Mouse (Mus musculus) c-Kit-positive CD71-positive TER-119-positive erythroid progenitor cells, embryonic 14.5 days (primary cell): ENCODE results near the gene Samd4.
"Not testable (repeated sequence)": the region's sequence is repeated elsewhere in the genome, so short reads cannot be mapped to it uniquely, and the experiment has no call there.

Experiments used
- DNase-seq: peaks from one replicate; pipeline ENCODE4 v3.0.0-alpha.2; 2013; ENCODE audit warnings: low spot score

Samd4 gene

DNA sequence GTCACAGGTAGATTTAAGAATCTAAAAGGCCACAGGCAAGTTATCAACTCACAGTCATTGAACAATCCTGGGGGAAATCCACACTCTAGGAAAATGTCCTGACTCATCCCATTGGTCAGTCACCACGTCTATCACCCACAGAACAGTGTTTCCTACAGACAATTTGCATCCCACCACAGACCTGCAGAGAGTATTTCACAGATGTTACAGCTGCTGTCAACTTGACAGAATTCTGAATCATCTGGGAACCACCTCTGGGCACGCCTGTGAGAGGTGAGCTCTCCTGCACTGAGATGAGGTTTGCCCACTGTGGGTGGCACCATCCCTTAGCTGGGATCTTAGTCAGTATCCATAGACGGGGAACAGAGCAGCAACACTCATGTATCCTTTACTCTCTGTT, 224.8 kb downstream of the Samd4 start:
- no peak for DNase-seq

DNA sequence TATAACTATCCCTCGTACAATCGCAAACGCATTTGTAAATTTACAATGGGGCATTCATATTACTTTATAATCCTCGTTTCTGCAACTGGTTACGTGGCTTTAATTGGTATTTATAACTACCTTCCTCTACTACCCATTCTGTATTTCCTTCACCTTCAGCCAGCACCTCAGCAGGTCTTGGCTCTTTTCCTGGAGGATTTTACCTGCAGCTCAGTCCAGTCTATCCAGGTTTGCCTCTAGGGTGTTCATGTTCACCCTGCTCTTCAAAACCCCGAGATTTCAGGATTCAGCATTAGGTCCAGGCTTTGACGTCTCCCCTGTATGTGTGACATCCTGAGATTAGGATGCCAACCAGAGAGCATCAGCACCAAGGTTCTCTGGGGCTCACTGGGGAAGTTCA, 227.7 kb downstream of the Samd4 start:
- not testable (repeated sequence) for DNase-seq

DNA sequence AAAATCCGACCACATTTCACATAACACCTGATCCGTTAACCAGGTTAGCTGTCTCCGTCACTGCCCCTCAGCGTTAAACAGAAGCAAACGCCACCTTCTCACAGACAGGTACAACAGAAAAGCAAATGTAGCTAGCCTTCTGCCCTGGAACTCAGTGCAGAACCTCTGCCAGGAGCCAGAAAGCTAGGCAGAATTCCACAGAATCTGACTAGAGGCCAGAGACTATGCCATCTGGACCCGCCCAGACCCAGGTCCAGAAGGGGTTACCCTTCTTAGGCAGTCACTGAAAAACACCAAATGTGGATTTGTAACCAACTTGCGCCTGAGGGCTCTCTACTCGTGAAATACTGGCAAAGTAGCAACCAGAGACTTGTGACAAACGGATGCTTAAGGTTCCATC, 228.7 kb downstream of the Samd4 start:
- DNase-seq: no peak

DNA sequence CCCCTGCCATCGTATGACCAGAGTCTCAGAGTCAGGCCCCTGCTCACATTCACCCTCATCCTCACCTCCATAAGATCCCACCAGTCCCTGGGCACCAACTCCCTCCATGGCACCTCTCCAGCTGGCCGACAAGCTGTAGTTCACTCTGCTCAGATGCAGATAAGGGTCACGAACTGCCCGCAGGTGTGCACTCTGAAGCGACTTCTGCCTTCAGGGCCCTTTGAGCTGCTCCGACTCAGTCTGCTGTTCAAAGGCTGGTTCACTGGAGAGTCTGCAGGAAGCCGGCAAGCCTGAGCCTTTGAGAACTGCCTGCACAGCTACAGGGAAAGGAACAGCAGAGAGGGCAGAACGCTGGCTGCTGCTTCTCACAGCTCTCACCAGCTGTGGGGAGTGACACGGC, 232.5 kb downstream of the Samd4 start:
- DNase-seq: no peak

DNA sequence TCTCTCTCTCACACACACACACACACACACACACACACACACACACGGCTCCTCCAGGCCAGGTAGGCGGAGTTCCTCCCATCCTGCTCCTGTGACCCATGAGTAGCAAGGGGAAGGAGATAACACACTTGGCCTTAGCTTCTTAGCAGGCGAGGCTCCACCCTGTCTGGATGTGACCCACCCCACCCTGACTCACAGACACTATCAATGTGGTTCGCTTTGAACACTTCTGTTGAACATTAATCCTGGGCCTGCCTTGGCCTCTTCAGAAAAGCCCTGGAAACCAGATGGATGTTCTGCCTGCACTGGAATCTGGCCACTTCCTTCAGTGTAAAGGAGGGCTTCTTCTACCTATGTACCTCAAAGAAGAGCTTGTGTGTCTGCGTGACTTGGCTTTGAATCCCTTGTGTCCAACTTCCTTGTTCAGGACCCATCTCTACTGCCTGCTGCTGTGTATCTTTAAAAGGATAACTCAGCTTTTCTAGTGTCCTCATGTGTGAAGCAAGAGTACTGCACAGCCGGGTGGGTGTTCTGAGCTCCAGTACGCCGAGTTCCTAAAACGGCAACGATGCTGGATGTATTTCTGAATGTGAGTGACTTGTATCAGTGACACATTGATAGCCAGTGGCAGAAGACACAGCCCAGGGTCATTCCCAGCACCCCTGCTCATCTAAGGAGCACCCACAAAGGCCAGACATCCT, 233.6 kb downstream of the Samd4 start:
- DNase-seq: peak; percentile 56

DNA sequence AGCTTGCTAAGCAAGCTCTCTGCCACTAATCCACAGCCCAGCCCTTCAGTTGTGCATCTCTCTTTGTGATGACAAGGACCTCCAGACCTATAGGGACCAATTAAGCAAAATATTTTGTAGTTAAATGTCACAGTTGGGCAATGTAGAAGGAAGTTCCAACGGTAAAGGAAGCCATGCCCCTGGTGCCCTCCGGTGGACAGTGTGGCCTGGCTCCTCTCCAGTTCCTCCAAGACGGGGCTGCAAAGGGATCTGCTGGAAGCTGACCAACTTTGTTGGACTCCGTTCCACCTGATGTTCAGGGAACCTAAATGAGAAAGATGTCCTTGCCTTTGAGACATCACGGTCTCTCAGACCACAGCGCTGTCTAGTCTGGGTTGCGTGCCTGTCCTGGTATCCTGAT, 234.9 kb downstream of the Samd4 start:
- DNase-seq: no peak

DNA sequence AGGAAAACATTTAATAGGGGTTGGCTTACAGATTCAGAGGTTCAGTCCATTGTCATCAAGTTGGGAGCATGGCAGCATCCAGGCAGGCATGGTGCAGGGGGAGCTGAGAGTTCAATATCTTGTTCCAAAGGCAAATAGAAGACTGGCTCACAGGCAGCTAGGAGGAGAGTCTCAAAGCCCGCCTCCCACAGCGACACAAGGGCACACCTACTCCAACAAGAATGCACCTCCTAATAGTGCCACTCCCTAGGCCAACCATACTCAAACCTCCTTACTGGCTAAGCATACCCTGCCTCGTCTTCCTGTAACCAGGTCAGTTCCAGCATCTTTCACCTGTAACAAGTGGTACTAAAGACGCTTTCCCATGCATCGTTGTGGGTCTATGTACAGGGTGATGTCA, 245.3 kb downstream of the Samd4 start:
- DNase-seq: no peak

DNA sequence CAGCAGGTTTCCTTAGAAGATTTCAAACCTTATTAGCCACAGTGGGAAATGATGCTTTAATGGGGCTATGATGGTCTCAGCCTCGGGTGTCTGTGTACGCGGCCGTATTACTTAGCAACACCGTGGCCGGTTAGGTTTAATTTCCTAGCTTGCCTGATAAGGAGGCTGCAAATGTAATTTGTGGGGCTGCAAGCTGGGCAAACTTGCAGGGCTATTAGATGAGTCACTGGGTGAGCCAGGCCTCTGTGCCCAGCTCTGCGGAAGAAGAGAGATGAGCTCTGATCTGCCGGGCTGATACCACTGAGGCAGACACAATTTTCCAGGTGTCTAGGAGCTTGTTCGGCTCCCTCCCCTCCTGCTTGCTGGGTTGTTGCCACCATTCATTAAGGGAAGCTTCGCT, 251.3 kb downstream of the Samd4 start:
- no peak for DNase-seq

DNA sequence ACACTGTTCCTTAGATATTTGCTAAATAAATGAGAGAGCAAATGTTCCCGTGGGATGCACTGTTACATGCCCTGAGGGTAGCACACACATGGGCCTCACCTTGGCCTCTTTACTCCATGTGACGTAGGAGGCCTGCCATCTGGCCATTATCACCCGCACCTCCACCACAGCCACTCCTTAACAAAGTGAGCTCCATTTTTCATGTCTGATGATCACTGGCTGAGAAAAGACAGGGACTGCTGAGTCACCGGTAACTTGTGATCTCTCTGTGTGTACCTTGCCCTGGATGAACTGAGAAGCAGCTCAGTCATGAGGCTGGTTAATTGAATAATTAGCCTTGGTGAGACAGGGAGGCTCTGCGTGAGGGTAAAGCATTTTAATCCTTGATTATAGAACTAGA, 254.0 kb downstream of the Samd4 start:
- DNase-seq: no peak

DNA sequence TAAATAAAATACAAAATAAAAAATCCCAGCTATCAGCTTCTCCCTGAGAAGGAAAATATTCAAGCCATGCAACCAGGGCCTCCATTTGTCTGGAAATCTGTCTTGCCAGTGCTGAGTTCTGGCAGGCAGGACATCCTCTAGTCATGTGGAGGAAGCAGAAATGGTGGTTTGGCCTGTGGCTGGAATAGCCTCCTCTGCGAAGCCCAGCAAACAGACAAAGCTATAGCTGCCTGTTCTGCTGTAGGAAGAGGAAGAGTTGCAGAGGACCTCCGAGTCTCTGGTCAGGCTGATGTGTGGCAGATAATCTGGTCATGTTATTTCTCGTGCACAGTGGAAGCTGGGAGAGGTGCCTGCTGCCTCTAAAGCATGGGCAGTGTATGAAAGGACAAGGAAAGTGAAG, 256.2 kb downstream of the Samd4 start:
- DNase-seq: no peak

DNA sequence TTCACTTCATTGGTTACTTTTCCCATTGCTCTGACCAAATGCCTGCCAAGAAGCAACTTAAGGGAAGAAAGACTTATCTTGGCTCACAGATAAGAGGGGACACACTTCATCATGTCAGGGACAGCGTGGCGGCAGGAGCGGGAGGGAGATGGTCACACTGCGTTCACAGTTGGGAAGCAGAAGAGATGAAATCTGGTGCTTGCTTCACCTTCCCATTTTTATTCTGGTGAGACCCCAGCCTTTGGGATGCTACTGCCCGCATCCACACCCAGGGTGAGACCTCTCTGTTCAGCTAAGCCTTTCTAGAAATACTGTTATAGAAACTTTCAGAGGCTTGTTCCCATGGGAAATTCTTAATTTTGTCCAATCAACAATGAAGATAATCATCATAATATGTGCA, 261.7 kb downstream of the Samd4 start:
- DNase-seq: no peak

DNA sequence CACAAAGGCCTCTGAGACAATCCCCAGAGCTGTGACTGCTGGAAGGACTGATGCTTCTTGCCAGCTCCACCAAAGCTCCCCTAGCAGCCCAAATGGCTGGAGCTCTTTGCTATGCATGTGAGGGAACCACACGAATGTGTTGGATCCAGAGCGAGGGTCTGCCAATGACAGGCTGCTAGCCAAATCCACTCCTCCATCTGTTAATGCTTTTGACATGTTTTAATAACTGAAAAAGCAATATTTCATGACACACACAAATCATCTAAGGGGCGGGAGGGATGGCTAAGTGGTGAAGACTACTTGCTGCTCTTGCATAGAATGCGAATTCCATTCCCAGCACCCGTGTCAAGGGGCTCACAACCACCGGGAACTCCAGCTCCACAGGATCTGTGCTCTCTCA, 268.7 kb downstream of the Samd4 start:
- no peak for DNase-seq

DNA sequence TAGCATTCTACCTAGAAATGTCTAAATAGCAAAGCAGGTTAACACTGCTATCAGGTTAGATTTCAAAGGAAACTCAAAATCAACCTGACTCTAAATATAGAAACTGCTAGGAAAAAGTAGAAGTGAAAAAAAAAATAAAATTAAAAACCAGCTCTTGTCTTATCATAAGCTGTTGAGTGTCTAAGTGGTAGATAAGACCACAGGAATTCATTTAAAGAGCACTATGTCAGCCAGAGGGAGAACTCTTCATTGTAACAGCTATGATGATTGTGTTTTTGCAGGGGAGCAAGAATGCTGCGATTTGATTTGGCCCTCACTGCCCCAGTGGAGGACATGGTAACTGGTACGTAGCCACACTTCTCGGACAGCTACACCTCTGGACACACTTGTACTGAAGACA, 271.6 kb downstream of the Samd4 start:
- no peak for DNase-seq
